Mouse (Mus musculus) large intestine, adult 2 months (tissue): Measurements from ENCODE around the gene Cys1. TPM values are rescaled to one million over a fixed set of nuclear protein-coding genes. Genes with fewer than 3 reads are reported as not detected.
A peak's percentile ranks its signal among the peaks of the same experiment; 100 is the strongest.
"Not testable (repeated sequence)": the region's sequence is repeated elsewhere in the genome, so short reads cannot be mapped to it uniquely, and the experiment has no call there.

Experiments
- DNase-seq: peaks from one replicate; pipeline ENCODE4 v3.0.0-alpha.2; 2012; ENCODE audit warnings: low read depth, low spot score
- WGBS: fragments of 180-500 bp; shearing (Covaris S2); methylation state at CpG from one replicate; pipeline ENCODE4 v1.1.7; 2018; 5-methylcytosine and 5-hydroxymethylcytosine counted together
- polyA plus RNA-seq: library from polyadenylated mRNA; depleted of rRNA; stranded (reverse); fragments of >200 nt; gene quantifications from 2 replicates; pipeline ENCODE4 v1.2.3, GENCODE M21; 2012; rRNA removed

The Cys1 gene
- polyA plus RNA-seq, 1 experiment: 2.0 TPM

DNA sequence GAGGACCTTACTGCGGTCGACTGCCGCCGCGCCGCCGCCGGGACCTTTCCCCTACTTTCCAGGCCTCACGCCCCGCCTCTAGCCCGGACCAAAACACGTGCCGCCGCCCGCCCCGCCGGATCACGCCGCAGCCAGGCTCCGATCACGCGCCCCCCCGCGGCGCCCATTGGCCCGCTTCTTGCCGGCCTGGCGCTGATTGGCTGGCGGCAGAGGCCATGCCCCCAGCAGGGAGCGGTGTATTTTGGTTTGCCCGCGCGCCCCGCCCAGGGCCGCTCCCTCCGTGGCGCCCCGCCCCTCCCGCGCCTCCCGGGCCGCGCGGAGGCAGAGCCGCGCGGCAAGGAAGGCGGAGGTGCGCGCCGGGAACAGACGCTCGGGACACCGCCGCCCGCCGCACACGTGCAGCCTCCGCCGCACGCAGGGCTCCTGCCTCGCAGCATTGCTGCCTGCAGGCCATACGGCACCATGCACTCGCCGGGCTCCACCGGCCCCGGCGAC lies 30.5 kb downstream of the Cys1 start, which contains the start of gene Klf11:
Gene Klf11 (plus strand): TSS at position 212 of the 495 bp plus-strand sequence.
- WGBS: under 1% methylated on average over 68 of the region's 68 CpGs
- DNase-seq: peak; percentile 75

- no peak for DNase-seq
- 10% methylated on average over 22 of the region's 22 CpGs for WGBS
These were observed 31.1 kb downstream of the Cys1 start for GRCm38 (mm10) chr12:24650415-24651062.

GRCm38 (mm10) chr12:24648094-24648493 lies 33.5 kb downstream of the Cys1 start:
- DNase-seq: no peak
- 84% methylated on average over 1 of the region's 1 CpGs for WGBS

DNA sequence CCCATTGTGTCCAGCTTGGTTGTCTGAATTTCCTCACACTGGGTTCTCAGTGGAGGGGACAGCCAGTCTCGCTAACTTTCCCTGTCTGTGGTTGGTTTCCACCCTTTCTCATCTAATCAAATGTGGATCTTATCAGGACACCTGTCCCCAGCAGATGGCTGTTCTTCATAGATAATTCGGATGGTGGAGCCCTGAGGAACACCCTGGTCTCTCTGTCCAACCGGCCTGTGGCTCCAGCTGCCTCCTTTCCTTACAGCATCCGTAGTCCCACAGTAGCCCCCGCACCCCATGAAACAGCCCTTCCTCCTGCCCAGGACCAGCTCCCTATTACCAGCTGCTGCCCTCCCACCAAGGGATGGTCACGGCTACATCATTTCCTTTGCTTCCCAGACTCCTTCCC lies 35.7 kb downstream of the Cys1 start:
- DNase-seq: no peak
- WGBS: 87% methylated on average over 6 of the region's 6 CpGs

- DNase-seq: no peak
- WGBS: 18% methylated on average over 1 of the region's 1 CpGs
These were observed 37.5 kb downstream of the Cys1 start for GRCm38 (mm10) chr12:24644125-24644571.

GRCm38 (mm10) chr12:24642370-24642802 lies 39.2 kb downstream of the Cys1 start:
- no peak for DNase-seq
- WGBS: 24% methylated on average over 4 of the region's 4 CpGs

DNA sequence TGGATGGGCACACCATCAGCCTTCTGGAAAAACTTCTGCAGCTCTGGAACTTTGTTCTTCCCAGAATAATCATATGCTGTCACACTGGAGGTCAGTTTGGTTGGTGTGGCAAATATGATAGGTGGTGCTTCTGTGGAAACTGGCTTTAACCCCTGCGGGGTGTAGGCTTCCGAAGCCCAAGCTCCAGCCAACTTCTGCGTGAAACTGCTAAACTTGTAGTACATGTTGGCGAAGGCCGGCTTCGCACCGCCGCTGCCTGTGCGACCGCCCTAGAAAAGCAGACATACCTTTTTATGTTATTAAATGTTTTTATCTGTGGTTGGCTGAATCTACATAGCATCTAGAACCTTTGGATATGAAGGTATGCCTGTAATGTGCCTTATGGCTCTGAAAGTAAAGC lies 42.8 kb downstream of the Cys1 start:
- not testable (repeated sequence) for DNase-seq
- WGBS: 98% methylated on average over 10 of the region's 10 CpGs

DNA sequence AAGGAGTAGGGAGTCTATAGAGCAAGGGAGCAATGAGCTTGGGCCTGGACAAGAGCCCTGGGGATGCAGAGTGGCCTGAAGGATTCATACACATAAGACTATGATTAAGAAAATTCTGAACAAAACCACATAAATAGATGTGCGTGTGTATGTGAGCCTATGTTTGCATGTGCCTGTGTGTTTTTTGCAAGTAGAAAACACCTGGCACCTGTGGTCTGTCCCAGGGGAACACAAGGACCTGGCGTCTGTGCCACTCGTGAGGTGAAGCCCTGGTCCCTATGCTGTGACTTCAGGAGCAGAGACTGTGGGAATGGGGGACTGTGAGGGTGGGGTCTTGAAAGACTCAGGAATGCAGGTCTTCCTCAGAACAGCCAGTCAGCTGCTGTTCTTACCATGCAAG lies 47.0 kb downstream of the Cys1 start:
- DNase-seq: no peak
- WGBS: 87% methylated on average over 3 of the region's 3 CpGs

DNA sequence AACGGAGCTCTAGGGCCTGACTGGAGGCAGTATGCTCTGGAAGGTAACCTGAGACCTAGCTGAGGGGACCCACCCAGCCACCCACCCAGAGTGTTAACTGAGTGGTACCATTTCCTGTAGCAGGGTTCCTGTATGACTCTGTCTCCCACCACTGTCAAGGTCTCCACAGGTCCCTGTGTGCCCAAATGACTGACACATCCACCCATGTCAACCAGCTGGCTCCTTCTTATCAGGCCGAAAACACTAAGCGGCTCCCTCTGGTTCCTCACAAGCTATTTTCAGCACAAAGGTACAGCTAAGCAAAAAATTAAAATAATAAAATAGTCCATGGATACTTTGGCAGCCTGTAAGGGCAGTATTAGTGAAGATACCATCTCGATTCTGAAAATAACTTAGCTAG lies 47.4 kb downstream of the Cys1 start:
- 72% methylated on average over 4 of the region's 4 CpGs for WGBS
- DNase-seq: no peak

DNA sequence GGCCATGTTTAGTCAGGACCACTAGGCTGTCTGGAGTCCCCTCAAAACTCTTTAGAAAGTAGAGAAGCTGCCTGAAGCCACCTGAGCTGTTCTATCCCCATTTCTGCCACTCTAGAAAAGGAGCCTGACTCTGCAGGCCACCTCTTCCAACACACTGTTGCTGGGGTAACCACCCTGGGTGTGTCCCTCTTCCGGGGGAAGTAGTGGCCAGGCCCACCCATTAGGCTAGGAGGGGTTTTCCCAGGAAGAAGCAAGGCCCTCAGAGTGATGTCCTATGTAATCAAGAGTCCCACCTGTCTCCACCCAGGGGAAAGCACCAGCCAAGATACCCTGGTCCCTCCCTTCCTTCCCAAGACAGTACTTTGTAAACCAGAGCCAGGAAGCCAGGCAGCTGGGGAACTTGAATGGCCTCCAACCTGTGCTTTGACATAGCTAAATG lies 47.8 kb downstream of the Cys1 start:
- WGBS: 22% methylated on average over 1 of the region's 1 CpGs
- no peak for DNase-seq

GRCm38 (mm10) chr12:24632404-24632803 lies 49.2 kb downstream of the Cys1 start:
- WGBS: 74% methylated on average over 4 of the region's 4 CpGs

GRCm38 (mm10) chr12:24630220-24630619 lies 51.4 kb downstream of the Cys1 start:
- no peak for DNase-seq
- 33% methylated on average over 1 of the region's 1 CpGs for WGBS

More at GRCm38 (mm10) chr12:24632404-24632803, 49.2 kb downstream of the Cys1 start:
- no peak for DNase-seq

DNA sequence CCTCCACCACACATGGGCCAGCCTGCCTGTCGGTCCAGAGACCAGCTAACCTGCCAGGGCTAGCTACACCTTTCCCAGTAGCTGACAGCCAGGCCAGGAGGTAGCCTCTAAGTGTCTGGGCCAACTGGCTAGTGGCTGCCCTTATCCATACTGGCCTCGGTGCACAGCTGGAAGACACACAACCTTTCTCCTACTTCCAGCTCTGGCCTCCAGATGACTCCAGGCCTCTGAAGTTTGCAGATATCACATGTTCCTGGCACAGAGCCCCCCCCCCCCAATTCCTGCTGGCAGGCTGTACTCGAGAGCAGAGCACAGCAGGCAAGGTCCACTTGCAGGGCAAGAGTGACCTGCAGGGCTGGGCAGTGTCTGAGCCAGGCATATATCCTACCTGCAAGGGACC lies 54.4 kb downstream of the Cys1 start:
- DNase-seq: no peak
- WGBS: 55% methylated on average over 3 of the region's 3 CpGs

GRCm38 (mm10) chr12:24626401-24626800 lies 55.2 kb downstream of the Cys1 start:
- DNase-seq: no peak
- WGBS: 77% methylated on average over 5 of the region's 5 CpGs

DNA sequence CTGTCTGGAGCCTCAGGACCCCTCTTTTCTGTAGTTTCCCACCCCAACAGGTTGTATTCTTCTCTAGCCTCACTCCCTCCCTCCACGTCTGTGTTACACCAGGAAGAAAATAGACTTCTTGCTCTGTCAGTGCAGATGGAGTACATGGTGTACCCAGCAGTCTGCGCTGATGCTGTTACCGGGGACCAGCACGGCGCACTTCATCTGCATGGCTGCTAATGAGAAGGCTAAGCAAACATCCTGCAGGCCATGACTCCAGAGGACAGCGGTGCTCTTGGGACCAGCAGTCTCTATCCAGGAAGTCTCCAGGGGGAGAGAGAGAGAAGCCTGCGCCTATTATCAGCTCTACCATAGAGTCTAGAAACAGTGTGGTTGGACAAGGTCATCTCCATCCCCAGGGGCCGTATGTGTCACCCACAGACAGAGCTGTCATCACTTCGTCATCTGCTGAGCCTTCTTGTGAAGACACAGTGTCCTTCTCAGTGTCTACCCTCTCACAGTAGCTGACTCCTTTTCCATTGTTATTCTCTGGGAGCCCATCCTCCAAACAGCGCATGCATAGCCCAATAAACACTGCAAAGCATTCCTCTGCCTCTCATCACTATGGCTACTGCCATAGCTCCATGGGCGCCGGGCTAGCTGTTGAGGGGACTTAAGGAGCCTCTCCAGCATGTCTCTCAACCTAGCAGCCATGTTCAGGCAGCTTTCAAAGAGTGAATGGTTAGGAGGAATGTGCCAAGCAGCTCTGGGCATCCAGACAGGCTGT lies 57.9 kb downstream of the Cys1 start:
- 47% methylated on average over 12 of the region's 12 CpGs for WGBS
- no peak for DNase-seq

DNA sequence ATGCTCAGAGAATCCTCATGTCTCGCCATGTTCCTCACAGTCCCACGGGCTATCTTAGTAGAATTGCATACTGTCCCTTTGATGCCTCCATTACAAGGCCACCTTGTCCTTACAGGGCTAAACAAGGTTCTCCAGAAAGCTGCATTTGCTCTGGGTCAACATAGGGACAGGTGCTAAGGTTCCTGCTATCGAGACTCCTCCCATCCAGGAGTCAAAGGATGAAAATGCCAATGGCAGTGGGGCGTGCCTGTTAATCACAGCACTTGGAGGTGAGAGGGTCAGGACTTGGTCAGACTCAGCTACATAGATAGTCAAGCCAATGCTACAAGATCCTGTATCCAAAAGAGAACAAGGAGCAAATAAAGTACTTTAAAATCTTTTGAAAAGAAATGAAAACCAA lies 62.2 kb downstream of the Cys1 start:
- 43% methylated on average over 4 of the region's 4 CpGs for WGBS
- DNase-seq: no peak

Other genes starting within 250 kb of the Cys1 start
- gene Taf1b, start 183.5 kb downstream of the Cys1 start, polyA plus RNA-seq: 3.6 and 7.1 TPM in 2 replicates
- gene Grhl1, start 109.5 kb downstream of the Cys1 start, polyA plus RNA-seq: 0.63 and 0.71 TPM in 2 replicates
- 2.4 and 3.6 TPM in 2 replicates for gene Klf11, start 30.5 kb downstream of the Cys1 start, polyA plus RNA-seq
- gene Rrm2, start 26.4 kb upstream of the Cys1 start, polyA plus RNA-seq: 11.2 and 13.4 TPM in 2 replicates
- 0.92 and 0.93 TPM in 2 replicates for gene Mboat2, start 149.1 kb upstream of the Cys1 start, polyA plus RNA-seq